Mouse (Mus musculus): ENCODE data around the gene Pde10a. TPM values are rescaled to one million over a fixed set of nuclear protein-coding genes. Genes with fewer than 3 reads are reported as not detected.
A peak's percentile ranks its signal among the peaks of the same experiment; 100 is the strongest.

Gene Pde10a
- polyA plus RNA-seq, 1 experiment from 2014 or later, result 1.4 TPM

DNA sequence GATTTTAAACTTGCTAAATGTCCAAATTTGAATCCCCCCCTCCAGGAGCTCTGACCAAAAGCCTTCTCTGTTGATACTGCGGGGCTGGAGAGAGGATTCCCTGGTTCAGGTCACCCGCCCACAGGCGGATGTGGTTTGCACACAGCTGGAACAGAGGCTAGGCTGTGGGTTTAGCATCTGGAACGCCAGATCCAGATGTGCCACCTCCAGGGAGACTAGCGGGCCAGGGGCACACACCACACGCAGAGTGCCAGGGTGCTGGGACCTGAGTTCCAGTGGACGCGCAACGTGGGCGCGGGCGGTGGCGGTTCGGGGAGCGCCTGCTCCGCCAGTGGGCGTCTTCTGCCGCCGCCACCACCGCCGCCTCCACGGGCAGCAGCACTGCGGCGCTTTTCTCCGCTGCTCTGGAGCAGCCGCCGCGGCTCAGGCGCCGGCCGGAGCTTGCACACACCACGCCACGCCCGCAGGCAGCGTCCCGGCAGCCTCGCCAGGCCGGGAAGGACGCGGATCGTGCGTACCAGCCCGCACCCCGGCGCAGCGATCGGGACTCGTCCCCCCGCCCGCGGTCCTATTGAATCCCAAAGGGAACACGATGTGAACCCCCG lies 275.4 kb downstream of the Pde10a start:
- Histone ChIP-seq H3K4me3 (ENCODE audit: low read depth, low read length) (peak overlapping the region; percentile 66), H3K27me3 (ENCODE audit: control insufficient read depth, insufficient read depth, low read length) (peaks cover 27% of the 10 kb centered on the region), H3K9me3 (ENCODE audit: control insufficient read depth, low read depth, low read length) (no peaks in the 10 kb centered on the region), H3K36me3 (ENCODE audit: control insufficient read depth, insufficient read depth, low read length) (no peaks in the 10 kb centered on the region), H3K4me2 (replicated peaks; ENCODE audit: low read depth, low read length) (peak overlapping the region; percentile 90), H3K4me1 (ENCODE audit: control insufficient read depth, insufficient read depth, low read length) (peaks cover 7% of the 10 kb centered on the region; the same call in 1 of the 2 replicates), H3K9ac (replicated peaks; ENCODE audit: low read depth, low read length) (peak overlapping the region; percentile 45), H3K27ac (ENCODE audit: low read length) (peak overlapping the region; percentile 72; the same call in 1 of the 2 replicates)
- under 1% methylated on average over 53 of the region's 53 CpGs for WGBS
- peak; percentile 51 for ATAC-seq (ENCODE audit: insufficient number of reproducible peaks, insufficient read depth, low FRiP score, low read depth)

DNA sequence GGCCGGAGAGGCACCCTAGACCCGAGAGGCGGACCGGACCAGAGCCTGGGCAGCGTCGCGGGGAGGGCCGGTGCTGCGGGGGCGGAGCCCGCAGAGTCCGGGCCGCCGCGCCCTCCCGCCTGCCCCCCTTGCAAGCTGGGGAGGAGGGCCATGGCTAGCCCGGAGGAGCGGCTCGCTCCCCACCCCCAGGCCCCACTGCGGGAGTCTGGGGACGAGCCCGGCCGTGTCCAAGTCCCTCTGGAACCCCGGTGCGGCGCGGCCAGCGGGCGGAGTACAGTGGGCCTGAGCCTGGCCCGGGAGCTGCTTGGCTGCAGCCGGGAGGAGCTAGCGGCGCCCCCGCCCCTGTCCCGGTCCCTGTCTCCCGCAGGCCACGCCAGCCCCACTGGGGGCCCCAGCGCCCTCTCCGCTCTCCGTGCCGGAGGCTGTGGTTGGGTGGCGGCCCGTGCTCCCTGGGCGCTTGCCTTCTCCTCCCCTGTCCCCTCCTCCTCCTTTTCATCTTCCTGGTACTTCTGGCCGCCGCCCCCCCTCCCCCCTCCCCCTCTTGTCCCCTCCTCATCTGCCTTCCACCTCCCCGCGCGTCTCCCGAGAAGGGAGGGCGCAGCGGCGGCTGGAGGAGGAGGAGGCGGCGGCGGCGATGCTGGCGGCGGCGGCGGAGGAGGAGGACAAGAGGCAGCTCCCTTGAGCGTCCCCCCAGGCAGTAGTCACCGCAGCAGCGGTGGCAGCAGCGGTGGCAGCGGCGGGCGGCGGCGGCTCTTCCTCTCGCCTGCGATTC lies 276.1 kb downstream of the Pde10a start:
- peak overlapping the region; percentile 45 for H3K9ac ChIP-seq (replicated peaks; ENCODE audit: low read depth, low read length)
- H3K9me3 ChIP-seq (ENCODE audit: control insufficient read depth, low read depth, low read length), result no peaks in the 10 kb centered on the region
- H3K36me3 ChIP-seq (ENCODE audit: control insufficient read depth, insufficient read depth, low read length), result no peaks in the 10 kb centered on the region
- peak; percentile 76 for ATAC-seq (ENCODE audit: insufficient number of reproducible peaks, insufficient read depth, low FRiP score, low read depth)
- peak overlapping the region; percentile 90 for H3K4me2 ChIP-seq (replicated peaks; ENCODE audit: low read depth, low read length)
- H3K4me1 ChIP-seq (ENCODE audit: control insufficient read depth, insufficient read depth, low read length), result peaks cover 7% of the 10 kb centered on the region; the same call in 1 of the 2 replicates
- under 1% methylated on average over 58 of the region's 72 CpGs for WGBS
- peaks cover 27% of the 10 kb centered on the region for H3K27me3 ChIP-seq (ENCODE audit: control insufficient read depth, insufficient read depth, low read length)
- H3K27ac ChIP-seq (ENCODE audit: low read length), result peak overlapping the region; percentile 72; the same call in 1 of the 2 replicates
- peak overlapping the region; percentile 66 for H3K4me3 ChIP-seq (ENCODE audit: low read depth, low read length)

DNA sequence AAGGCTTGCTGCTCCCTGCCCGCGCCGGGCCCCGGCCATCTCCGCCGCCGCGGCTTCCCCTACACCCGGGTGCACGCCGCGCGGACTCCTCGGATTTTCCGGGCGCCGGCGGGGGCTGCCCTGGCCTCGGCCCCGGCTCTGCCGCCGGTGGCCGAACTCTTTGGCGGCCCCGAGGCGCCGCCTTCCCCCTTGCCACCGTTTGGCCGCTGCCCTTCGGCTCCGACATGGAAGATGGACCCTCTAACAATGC lies 276.6 kb downstream of the Pde10a start:
- Histone ChIP-seq H3K36me3 (ENCODE audit: control insufficient read depth, insufficient read depth, low read length) (no peaks in the 10 kb centered on the region), H3K9ac (replicated peaks; ENCODE audit: low read depth, low read length) (peak overlapping the region; percentile 45), H3K27me3 (ENCODE audit: control insufficient read depth, insufficient read depth, low read length) (peaks cover 27% of the 10 kb centered on the region), H3K27ac (ENCODE audit: low read length) (peak overlapping the region; percentile 72; the same call in 1 of the 2 replicates), H3K9me3 (ENCODE audit: control insufficient read depth, low read depth, low read length) (no peaks in the 10 kb centered on the region), H3K4me3 (ENCODE audit: low read depth, low read length) (peak overlapping the region; percentile 66), H3K4me2 (replicated peaks; ENCODE audit: low read depth, low read length) (peak overlapping the region; percentile 90), H3K4me1 (ENCODE audit: control insufficient read depth, insufficient read depth, low read length) (peaks cover 7% of the 10 kb centered on the region; the same call in 1 of the 2 replicates)
- under 1% methylated on average over 28 of the region's 31 CpGs for WGBS
- ATAC-seq (ENCODE audit: insufficient number of reproducible peaks, insufficient read depth, low FRiP score, low read depth), result no peak

DNA sequence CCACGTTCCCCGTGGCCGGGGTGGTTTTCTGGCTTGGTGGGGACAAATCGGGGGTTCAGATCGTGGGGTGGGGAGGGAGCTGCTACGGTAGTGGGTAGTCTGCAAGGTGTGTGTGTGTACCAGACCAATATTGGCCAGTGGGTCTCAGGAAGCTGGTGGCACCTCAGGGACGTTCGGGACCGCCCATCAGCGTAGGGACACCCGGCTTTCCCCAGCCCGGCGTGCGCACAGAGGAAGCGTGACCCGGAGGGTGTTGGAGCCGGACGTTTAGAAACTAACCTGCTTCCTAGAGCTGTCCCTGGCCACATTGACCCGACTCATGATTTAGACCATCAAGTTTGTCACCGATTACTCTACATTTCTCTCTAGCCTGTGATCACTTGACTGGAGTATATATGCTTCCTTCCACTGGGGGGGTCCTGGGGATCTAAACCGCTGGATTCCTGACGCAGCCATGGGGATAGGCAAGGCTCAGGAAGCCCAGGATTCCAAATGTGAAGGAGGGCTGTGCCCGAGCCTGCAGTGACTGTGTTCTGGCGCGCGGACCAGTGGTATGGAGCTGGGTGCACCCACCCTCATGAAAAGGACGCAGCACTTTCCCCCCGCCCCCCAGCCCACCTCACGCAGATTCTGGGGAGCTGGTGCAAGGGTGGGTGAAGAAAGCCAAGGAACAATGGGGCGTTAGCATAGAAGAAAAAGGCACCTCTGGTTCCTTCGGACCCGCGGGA lies 277.2 kb downstream of the Pde10a start:
- Histone ChIP-seq H3K27me3 (ENCODE audit: control insufficient read depth, insufficient read depth, low read length) (peaks cover 27% of the 10 kb centered on the region), H3K9me3 (ENCODE audit: control insufficient read depth, low read depth, low read length) (no peaks in the 10 kb centered on the region)
- ATAC-seq (ENCODE audit: insufficient number of reproducible peaks, insufficient read depth, low FRiP score, low read depth), result no peak

DNA sequence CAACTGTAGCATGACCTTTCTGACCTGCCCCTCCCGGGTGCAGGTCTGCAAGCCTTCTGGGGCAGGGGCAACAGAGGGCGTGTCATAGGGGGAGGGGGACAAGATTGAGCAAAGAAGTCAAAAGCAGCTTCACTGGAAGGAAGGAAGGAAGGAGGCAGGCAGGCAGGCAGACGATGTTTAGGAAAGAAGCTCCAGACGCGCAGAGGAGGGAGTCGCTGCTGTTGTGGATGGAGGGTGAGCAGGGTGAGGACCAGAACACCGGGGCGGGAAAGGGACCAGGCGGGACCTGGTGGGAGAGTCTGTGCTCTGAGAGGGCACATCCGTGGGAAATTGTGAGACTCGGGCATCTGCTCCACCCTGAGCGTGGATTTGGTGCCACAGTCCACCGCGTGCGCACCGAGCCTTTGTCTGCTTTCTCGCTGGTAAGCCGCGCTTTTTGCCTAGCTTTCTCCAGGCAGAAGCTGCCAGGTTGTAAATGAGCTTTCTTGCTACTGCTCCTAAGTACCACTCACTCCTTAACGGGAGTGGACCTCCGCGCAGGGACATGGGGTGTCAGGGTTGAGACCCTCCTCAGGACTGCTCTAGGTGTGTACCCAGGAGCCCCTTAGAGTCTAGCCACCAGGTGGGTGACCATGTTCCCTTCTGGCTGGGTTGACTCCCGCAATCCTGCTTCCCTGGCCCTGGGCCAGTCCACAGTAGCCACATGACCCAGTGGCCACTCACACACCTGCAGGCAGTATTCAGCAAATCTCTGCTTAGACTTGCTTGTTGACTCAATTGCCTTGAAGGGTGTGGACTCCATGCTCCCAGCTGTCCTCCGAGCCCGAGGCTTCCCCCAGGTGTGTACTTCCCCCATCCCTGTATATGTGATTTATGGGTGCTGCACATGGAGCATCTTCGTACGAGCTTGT lies 278.0 kb downstream of the Pde10a start:
- H3K27ac ChIP-seq (ENCODE audit: low read length), result no peak overlapping the region
- no peak for ATAC-seq (ENCODE audit: insufficient number of reproducible peaks, insufficient read depth, low FRiP score, low read depth)
- H3K36me3 ChIP-seq (ENCODE audit: control insufficient read depth, insufficient read depth, low read length), result no peaks in the 10 kb centered on the region
- peak overlapping the region; percentile 66 for H3K4me3 ChIP-seq (ENCODE audit: low read depth, low read length)
- no peak overlapping the region for H3K9ac ChIP-seq (replicated peaks; ENCODE audit: low read depth, low read length)
- H3K9me3 ChIP-seq (ENCODE audit: control insufficient read depth, low read depth, low read length), result no peaks in the 10 kb centered on the region
- peaks cover 23% of the 10 kb centered on the region for H3K27me3 ChIP-seq (ENCODE audit: control insufficient read depth, insufficient read depth, low read length)
- 10% methylated on average over 27 of the region's 27 CpGs for WGBS
- H3K4me1 ChIP-seq (ENCODE audit: control insufficient read depth, insufficient read depth, low read length), result peaks cover 7% of the 10 kb centered on the region; the same call in 1 of the 2 replicates
- peak overlapping the region; percentile 90 for H3K4me2 ChIP-seq (replicated peaks; ENCODE audit: low read depth, low read length)

More for the DNA sequence above, 277.2 kb downstream of the Pde10a start:
- Histone ChIP-seq H3K4me2 (replicated peaks; ENCODE audit: low read depth, low read length) (peak overlapping the region; percentile 90), H3K4me1 (ENCODE audit: control insufficient read depth, insufficient read depth, low read length) (peaks cover 7% of the 10 kb centered on the region; the same call in 1 of the 2 replicates), H3K9ac (replicated peaks; ENCODE audit: low read depth, low read length) (peak overlapping the region; percentile 45), H3K4me3 (ENCODE audit: low read depth, low read length) (peak overlapping the region; percentile 66), H3K27ac (ENCODE audit: low read length) (no peak overlapping the region), H3K36me3 (ENCODE audit: control insufficient read depth, insufficient read depth, low read length) (no peaks in the 10 kb centered on the region)
- WGBS, result under 1% methylated on average over 33 of the region's 33 CpGs

DNA sequence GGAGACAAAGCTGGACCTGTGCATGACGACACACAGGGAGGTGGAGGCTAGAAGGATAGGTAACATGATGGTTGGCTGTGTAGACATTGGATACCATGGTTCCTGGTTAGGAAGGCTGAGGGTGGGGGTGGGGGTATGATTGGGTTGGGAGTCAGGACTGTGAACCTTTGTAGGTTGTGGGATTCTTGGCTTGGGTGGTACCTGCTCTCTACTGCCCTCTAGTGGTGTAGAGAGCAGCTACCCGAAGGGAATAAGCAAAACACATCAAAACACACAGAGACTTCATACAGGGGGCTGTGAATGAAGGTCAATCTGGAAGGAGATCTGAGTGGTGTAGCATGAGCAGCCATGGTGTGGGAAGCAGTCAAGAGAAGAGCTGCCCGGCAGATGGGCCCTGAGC lies 282.2 kb downstream of the Pde10a start:
- no peak overlapping the region for H3K4me2 ChIP-seq (replicated peaks; ENCODE audit: low read depth, low read length)
- no peak overlapping the region for H3K4me3 ChIP-seq (ENCODE audit: low read depth, low read length)
- H3K27me3 ChIP-seq (ENCODE audit: control insufficient read depth, insufficient read depth, low read length), result peaks cover 5% of the 10 kb centered on the region; the same call in 1 of the 2 replicates
- H3K27ac ChIP-seq (ENCODE audit: low read length), result no peak overlapping the region
- WGBS, result 50% methylated on average over 3 of the region's 3 CpGs
- no peaks in the 10 kb centered on the region for H3K9me3 ChIP-seq (ENCODE audit: control insufficient read depth, low read depth, low read length)
- ATAC-seq (ENCODE audit: insufficient number of reproducible peaks, insufficient read depth, low FRiP score, low read depth), result no peak
- H3K4me1 ChIP-seq (ENCODE audit: control insufficient read depth, insufficient read depth, low read length), result peaks cover 4% of the 10 kb centered on the region; the same call in 1 of the 2 replicates
- H3K36me3 ChIP-seq (ENCODE audit: control insufficient read depth, insufficient read depth, low read length), result no peaks in the 10 kb centered on the region
- H3K9ac ChIP-seq (replicated peaks; ENCODE audit: low read depth, low read length), result no peak overlapping the region

DNA sequence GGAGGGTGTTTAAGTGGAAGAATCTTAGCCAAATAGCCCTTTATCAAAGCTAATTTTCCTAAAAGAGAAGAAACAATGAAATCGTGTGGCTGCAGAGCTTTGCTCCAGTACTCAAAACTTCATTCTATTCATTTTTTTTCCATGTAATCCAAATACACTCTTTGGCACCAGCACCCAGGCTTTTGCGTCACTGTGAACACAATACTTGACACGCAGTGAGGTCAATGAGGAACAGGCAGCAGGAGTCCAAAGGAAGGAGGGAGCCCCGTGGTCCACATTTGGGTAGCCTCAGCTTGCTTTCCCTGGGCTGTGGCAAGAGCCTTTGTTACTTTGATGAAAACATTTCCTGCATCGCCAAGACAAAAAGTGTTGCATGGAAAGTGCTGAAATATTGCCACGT lies 284.6 kb downstream of the Pde10a start:
- Histone ChIP-seq H3K27ac (ENCODE audit: low read length) (no peak overlapping the region), H3K9ac (replicated peaks; ENCODE audit: low read depth, low read length) (no peak overlapping the region), H3K36me3 (ENCODE audit: control insufficient read depth, insufficient read depth, low read length) (no peaks in the 10 kb centered on the region), H3K9me3 (ENCODE audit: control insufficient read depth, low read depth, low read length) (no peaks in the 10 kb centered on the region), H3K27me3 (ENCODE audit: control insufficient read depth, insufficient read depth, low read length) (no peaks in the 10 kb centered on the region), H3K4me3 (ENCODE audit: low read depth, low read length) (no peak overlapping the region), H3K4me1 (ENCODE audit: control insufficient read depth, insufficient read depth, low read length) (no peaks in the 10 kb centered on the region), H3K4me2 (replicated peaks; ENCODE audit: low read depth, low read length) (no peak overlapping the region)
- 69% methylated on average over 6 of the region's 6 CpGs for WGBS
- ATAC-seq (ENCODE audit: insufficient number of reproducible peaks, insufficient read depth, low FRiP score, low read depth), result no peak

DNA sequence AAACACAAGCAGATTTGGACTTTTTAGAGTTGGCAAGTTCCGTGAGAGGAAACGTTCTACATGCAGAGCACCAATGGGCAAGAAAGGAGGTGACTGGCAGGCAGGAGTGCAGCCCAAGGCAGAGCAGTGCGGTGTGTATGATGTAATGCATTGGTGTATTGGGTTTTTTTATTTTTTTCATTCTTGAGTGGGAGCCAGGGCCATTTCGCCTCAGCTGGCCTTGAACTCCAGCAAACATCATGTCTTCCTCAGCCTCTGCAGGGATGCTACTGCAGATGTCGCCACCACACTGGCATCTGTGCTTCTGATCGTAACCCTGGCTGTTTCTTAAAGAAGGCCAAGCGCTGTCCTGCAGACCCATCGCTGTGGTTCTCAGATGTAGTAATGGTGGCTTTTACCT lies 285.0 kb downstream of the Pde10a start:
- Histone ChIP-seq H3K4me3 (ENCODE audit: low read depth, low read length) (no peak overlapping the region), H3K4me1 (ENCODE audit: control insufficient read depth, insufficient read depth, low read length) (no peaks in the 10 kb centered on the region), H3K36me3 (ENCODE audit: control insufficient read depth, insufficient read depth, low read length) (no peaks in the 10 kb centered on the region), H3K27me3 (ENCODE audit: control insufficient read depth, insufficient read depth, low read length) (no peaks in the 10 kb centered on the region), H3K27ac (ENCODE audit: low read length) (no peak overlapping the region), H3K9ac (replicated peaks; ENCODE audit: low read depth, low read length) (no peak overlapping the region), H3K9me3 (ENCODE audit: control insufficient read depth, low read depth, low read length) (no peaks in the 10 kb centered on the region), H3K4me2 (replicated peaks; ENCODE audit: low read depth, low read length) (no peak overlapping the region)
- WGBS, result 87% methylated on average over 8 of the region's 8 CpGs
- ATAC-seq (ENCODE audit: insufficient number of reproducible peaks, insufficient read depth, low FRiP score, low read depth), result no peak

All from stomach, embryonic 14.5 days (tissue).